Mouse (Mus musculus) embryonic facial prominence, embryonic 10.5 days (tissue): Measurements from ENCODE around the gene Milr1. TPM values are rescaled to one million over a fixed set of nuclear protein-coding genes. Genes with fewer than 3 reads are reported as not detected.

ENCODE experiments used
- DNase-seq: peaks from one replicate; pipeline ENCODE4 v3.0.0-alpha.2; 2017; ENCODE audit warnings: low spot score
- H3K27ac ChIP-seq: fragments of 300-500 bp; sonication (generic); replicated peaks from 2 replicates; pipeline ENCODE4 v1.5.1; 2016; ENCODE audit warnings: mild to moderate bottlenecking
- H3K27me3 ChIP-seq: fragments of 300-500 bp; sonication (generic); replicated peaks from 2 replicates; pipeline ENCODE4 v1.6.1; 2016; ENCODE audit warnings: low read depth, mild to moderate bottlenecking; ENCODE audit not compliant: poor library complexity, severe bottlenecking
- H3K36me3 ChIP-seq: fragments of 300-500 bp; sonication (generic); replicated peaks from 2 replicates; pipeline ENCODE4 v1.6.1; 2016; ENCODE audit warnings: mild to moderate bottlenecking, moderate library complexity
- H3K4me1 ChIP-seq: fragments of 300-500 bp; sonication (generic); 2 replicates; pipeline ENCODE4 v1.6.1; 2016
- H3K4me3 ChIP-seq: fragments of 300-500 bp; sonication (generic); 2 replicates; pipeline ENCODE4 v1.5.1; 2016; ENCODE audit warnings: mild to moderate bottlenecking, moderate library complexity
- H3K9me3 ChIP-seq: fragments of 300-500 bp; sonication (generic); 2 replicates; pipeline ENCODE4 v1.6.1; 2016; ENCODE audit warnings: mild to moderate bottlenecking
- WGBS: fragments of 180-500 bp; shearing (Covaris S2); methylation state at CpG from one replicate; pipeline ENCODE4 v1.1.7; 2016; 5-methylcytosine and 5-hydroxymethylcytosine counted together
- polyA plus RNA-seq: library from polyadenylated mRNA; unstranded; fragments of >200 nt; fragmentation: Nextera tagmentation; extraction: Ambion mirVana; gene quantifications from 2 replicates; pipeline ENCODE4 v1.2.1, GENCODE M21; 2016

The Milr1 gene
- polyA plus RNA-seq: 0.59 and 1.1 TPM in 2 replicates

DNA sequence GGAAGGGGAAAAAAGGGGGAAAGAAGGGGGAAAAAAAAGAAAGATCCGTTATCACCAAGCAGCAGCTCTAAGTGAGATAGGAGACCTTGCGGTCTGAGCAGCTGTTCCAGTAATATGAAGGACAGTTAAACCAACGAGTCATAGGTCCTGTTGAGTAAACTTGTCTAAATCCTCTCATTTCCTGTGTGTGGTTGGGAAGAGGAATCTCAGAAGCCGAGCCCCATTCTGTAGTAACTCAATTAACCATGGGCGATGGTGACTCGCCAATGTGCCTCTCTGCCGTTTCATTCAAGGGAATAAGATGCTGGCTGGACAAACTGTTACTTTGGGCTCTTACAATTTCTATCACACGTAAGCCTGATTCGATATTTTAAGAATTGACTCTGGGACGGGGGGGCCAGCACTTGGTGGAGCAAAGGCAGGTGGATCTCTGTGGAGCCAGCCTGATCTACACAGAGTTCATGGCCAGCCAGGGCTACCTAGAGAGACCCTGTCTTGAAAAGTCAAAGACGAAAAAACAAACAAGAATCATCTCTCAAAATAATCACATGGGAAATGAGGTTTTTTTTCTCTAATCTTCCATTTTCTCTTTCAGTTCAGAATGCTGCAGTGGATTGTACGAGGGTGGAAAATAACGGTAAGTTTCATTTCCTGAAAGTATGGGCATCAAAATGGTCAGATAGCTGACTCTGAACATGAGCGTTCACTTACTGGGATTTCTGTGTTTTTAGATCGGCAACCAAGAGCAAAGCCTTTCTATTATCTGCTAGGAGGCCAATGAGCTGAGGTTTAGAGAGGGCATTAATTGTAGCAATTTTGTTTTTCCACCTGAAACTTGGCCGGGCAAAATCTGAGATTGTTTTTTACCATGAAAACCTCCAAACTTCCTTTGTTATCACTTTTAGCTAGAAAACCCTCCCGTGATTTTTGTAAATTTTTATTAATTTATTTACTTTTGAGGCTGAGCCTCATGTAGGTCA is at the start of gene Milr1:
Milr1 (plus strand) TSS at position 188 of the 980 bp plus-strand sequence.
- Histone ChIP-seq H3K9me3 (peaks cover 9% of the 10 kb centered on the region; the same call in 1 of the 2 replicates), H3K27me3 (no peaks in the 10 kb centered on the region), H3K27ac (no peak within 1 kb of the TSS), H3K4me1 (no peaks in the 10 kb centered on the region), H3K36me3 (no peaks in the 10 kb centered on the region), H3K4me3 (no peak within 1 kb of the TSS)
- no peak for DNase-seq
- WGBS: 86% methylated on average over 17 of the region's 17 CpGs

DNA sequence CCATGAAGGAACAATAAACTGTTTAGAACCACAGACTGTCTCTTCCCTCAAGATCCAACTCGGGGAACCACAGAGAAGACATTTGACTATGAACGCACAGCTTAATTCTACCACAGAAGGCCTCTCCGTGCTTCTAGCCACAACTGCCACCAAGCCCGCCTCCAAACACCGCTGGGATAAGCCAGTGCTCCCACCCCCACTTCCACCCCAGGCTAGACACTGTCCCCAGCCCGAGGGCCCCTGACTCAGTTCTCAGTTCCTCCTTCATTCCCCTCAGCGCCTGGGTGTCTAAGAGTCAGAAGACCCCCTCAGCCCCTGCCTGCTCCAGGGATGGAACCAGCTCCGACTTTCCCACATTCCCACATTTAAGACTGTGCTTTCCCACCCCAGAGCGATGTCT is 49.4 kb upstream of the Milr1 start:
- no peak for DNase-seq

GRCm38 (mm10) chr11:106702584-106702983 is 48.4 kb upstream of the Milr1 start:
- no peak overlapping the region for H3K4me3 ChIP-seq
- H3K27me3 ChIP-seq: no peaks in the 10 kb centered on the region
- DNase-seq: no peak
- H3K27ac ChIP-seq: no peak overlapping the region
- WGBS: 80% methylated on average over 3 of the region's 3 CpGs
- H3K36me3 ChIP-seq: no peaks in the 10 kb centered on the region
- H3K9me3 ChIP-seq: no peaks in the 10 kb centered on the region
- H3K4me1 ChIP-seq: peaks cover 25% of the 10 kb centered on the region

More for the DNA sequence above, 49.4 kb upstream of the Milr1 start:
- WGBS: 71% methylated on average over 9 of the region's 9 CpGs
- no peaks in the 10 kb centered on the region for H3K36me3 ChIP-seq
- no peak overlapping the region for H3K27ac ChIP-seq
- H3K27me3 ChIP-seq: no peaks in the 10 kb centered on the region
- H3K4me3 ChIP-seq: no peak overlapping the region
- no peaks in the 10 kb centered on the region for H3K9me3 ChIP-seq
- H3K4me1 ChIP-seq: peaks cover 16% of the 10 kb centered on the region

DNA sequence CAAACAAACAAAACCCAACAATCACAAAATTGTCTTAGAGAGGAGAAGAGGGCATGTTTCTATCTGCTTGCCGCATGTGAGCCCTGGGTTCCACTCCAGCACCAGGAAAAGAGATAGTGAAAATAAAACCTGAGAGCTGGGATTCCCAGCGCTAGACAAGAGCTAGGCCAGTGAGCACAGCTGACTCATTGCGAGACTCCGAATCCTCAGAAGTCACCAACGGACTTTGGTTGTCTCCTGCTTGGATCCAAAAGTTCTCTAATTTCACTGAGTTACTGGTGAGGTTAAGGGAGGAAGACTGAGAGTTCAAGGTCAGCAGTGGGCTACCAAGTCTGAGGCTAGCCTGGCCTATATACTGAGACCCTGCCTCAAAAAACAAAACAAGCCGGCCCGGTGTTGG is 47.1 kb upstream of the Milr1 start:
- no peak overlapping the region for H3K27ac ChIP-seq
- no peaks in the 10 kb centered on the region for H3K36me3 ChIP-seq
- H3K9me3 ChIP-seq: no peaks in the 10 kb centered on the region
- no peaks in the 10 kb centered on the region for H3K27me3 ChIP-seq
- 88% methylated on average over 7 of the region's 7 CpGs for WGBS
- H3K4me3 ChIP-seq: no peak overlapping the region
- no peak for DNase-seq
- peaks cover 31% of the 10 kb centered on the region for H3K4me1 ChIP-seq

DNA sequence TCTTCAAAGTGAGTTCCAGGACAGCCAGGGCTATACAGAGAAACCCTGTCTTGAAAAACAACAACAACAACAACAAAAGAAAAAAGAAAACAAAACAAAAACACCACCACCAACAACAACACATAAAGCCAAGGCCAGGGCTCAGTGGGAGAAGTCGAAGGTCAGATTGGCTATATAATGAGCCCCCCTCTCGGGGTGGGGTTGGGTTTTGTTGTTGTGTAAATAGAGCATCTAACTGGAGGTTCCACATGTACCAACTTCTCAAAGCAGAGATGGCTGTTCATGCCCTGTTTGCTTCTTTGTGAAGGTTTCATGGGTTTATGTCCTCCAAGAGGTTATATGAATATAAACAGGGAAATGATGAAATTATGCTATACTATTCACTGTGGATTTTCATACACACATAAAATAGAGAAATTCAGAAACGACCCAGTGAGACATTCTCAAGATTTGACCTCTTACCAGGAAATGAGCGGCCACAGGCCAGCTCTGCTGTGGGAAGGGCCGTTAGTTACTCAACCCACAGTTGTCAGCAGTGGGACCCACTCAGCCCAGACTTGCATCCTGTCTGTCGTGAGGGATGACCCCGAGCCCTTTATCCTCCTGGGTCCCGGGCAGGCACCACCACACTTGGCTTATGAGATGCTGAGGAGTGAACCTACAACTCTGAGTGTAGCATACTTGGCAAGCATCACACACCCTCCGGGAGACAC is 46.5 kb upstream of the Milr1 start:
- Histone ChIP-seq H3K9me3 (no peaks in the 10 kb centered on the region), H3K27ac (no peak overlapping the region), H3K4me3 (no peak overlapping the region), H3K4me1 (peaks cover 37% of the 10 kb centered on the region), H3K36me3 (no peaks in the 10 kb centered on the region), H3K27me3 (no peaks in the 10 kb centered on the region)
- no peak for DNase-seq
- 76% methylated on average over 9 of the region's 9 CpGs for WGBS

- Histone ChIP-seq H3K4me3 (no peak overlapping the region), H3K27ac (no peak overlapping the region), H3K4me1 (peaks cover 54% of the 10 kb centered on the region), H3K9me3 (no peaks in the 10 kb centered on the region), H3K36me3 (no peaks in the 10 kb centered on the region), H3K27me3 (no peaks in the 10 kb centered on the region)
- WGBS: 26% methylated on average over 4 of the region's 4 CpGs
- no peak for DNase-seq
These were observed 44.8 kb upstream of the Milr1 start for GRCm38 (mm10) chr11:106706212-106706611.

- Histone ChIP-seq H3K4me1 (peaks cover 51% of the 10 kb centered on the region), H3K27ac (no peak overlapping the region), H3K27me3 (no peaks in the 10 kb centered on the region), H3K9me3 (no peaks in the 10 kb centered on the region), H3K36me3 (no peaks in the 10 kb centered on the region), H3K4me3 (no peak overlapping the region)
- 74% methylated on average over 8 of the region's 8 CpGs for WGBS
- no peak for DNase-seq
These were observed 43.9 kb upstream of the Milr1 start for GRCm38 (mm10) chr11:106707085-106707484.

GRCm38 (mm10) chr11:106707866-106708265 is 43.2 kb upstream of the Milr1 start:
- WGBS: 52% methylated on average over 3 of the region's 3 CpGs
- Histone ChIP-seq H3K4me1 (peaks cover 51% of the 10 kb centered on the region), H3K4me3 (no peak overlapping the region), H3K36me3 (no peaks in the 10 kb centered on the region), H3K27me3 (no peaks in the 10 kb centered on the region), H3K27ac (0 out of 2 replicates have a peak overlapping the region, but pooled peaks have one; percentile 15), H3K9me3 (no peaks in the 10 kb centered on the region)
- DNase-seq: no peak

- Histone ChIP-seq H3K4me1 (peaks cover 60% of the 10 kb centered on the region), H3K36me3 (no peaks in the 10 kb centered on the region), H3K27ac (no peak overlapping the region), H3K4me3 (0 out of 2 replicates have a peak overlapping the region, but pooled peaks have one; percentile 24), H3K9me3 (no peaks in the 10 kb centered on the region), H3K27me3 (no peaks in the 10 kb centered on the region)
- peak; percentile 52 for DNase-seq
- 24% methylated on average over 15 of the region's 15 CpGs for WGBS
These were observed 41.6 kb upstream of the Milr1 start for GRCm38 (mm10) chr11:106709227-106709985.

DNA sequence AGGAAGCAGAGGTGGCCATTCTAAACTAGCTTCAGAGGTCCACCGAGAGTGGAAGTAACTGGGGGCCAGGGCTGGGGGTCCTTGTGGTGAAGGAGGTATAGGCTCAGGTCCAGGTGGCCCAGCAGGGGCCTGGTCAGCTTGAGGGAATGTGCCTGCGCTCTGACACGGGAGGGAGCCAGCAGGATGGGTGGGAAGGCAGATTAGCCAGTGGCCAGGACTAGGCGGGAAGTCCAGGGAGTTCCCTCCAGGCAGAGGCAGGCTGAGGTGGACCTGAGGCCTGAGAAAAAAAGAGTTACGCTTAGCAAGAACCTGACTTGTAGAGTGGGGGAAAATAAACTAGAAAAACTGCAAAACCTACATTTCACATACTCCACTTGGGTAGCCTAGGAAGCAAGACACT is 40.2 kb upstream of the Milr1 start:
- 74% methylated on average over 5 of the region's 5 CpGs for WGBS
- DNase-seq: no peak
- peaks cover 58% of the 10 kb centered on the region for H3K4me1 ChIP-seq
- H3K4me3 ChIP-seq: no peak overlapping the region
- peak overlapping the region; percentile 61 for H3K27ac ChIP-seq
- no peaks in the 10 kb centered on the region for H3K27me3 ChIP-seq
- no peaks in the 10 kb centered on the region for H3K36me3 ChIP-seq
- no peaks in the 10 kb centered on the region for H3K9me3 ChIP-seq

GRCm38 (mm10) chr11:106715066-106715465 is 36.0 kb upstream of the Milr1 start:
- Histone ChIP-seq H3K36me3 (no peaks in the 10 kb centered on the region), H3K4me3 (peak overlapping the region; percentile 25; the same call in 1 of the 2 replicates), H3K4me1 (peaks cover 24% of the 10 kb centered on the region), H3K27ac (peak overlapping the region; percentile 69; the same call in 1 of the 2 replicates), H3K9me3 (no peaks in the 10 kb centered on the region), H3K27me3 (no peaks in the 10 kb centered on the region)
- WGBS: 75% methylated on average over 6 of the region's 6 CpGs
- DNase-seq: peak; percentile 13

DNA sequence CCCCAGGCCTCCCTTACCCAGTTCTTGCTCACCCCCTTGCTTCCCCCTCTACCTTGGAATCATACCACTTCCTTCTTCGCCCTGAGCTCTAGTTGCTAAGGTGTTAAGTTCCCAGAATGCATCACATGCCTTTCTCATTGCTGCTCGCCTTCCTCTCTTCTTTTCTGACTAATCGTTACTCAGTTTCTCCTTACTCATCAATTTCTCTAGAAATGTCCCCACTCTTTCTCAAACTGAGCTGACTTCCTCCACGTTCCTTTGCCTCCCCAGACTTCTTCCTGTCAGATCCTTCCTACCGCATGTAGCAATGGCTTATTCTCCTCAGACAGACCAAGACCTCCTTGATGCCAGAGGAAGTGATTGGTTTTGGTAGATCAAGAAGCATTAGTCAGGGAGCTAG is 34.5 kb upstream of the Milr1 start:
- Histone ChIP-seq H3K36me3 (no peaks in the 10 kb centered on the region), H3K27ac (no peak overlapping the region), H3K4me1 (peaks cover 9% of the 10 kb centered on the region), H3K27me3 (no peaks in the 10 kb centered on the region), H3K9me3 (no peaks in the 10 kb centered on the region), H3K4me3 (no peak overlapping the region)
- DNase-seq: no peak
- 82% methylated on average over 5 of the region's 5 CpGs for WGBS
